Mouse (Mus musculus): ENCODE data around the gene Dnajc12.

DNA sequence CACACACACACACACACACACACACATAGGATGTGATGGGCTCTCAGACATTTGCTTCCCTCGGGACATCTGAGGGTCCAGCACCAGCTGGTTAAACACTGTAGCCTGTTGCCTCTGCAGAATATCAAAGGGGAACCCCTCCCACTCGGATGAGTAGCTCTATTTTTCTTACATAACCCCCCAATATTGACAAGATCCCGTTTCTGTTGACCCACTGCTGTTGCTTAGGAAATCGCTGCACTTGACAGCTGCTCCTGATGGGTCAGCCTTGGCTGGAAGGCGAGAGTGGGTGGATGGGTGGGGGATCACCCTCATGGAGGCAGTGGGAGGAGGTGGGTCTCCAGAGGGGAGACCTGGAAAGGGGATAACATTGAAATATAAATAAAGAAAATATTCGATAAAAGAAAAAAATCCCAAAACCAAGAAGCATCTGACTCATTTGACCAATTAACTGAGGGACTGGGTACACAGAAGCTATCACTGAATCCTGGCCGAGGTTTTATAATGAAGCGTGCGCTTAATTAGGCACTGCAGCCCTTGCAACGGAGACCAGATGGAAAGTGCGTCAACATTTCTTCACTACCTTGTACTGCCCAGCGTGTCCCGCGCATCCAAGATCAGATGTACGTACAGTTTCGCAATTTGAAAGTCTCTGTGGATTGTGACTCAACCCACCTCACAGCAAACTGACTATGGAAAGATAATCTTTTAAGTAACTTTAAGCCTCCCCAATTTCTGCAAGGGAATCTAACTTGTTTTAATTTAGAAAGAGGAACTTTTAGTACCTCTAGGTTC is 28.1 kb downstream of the Dnajc12 start:
- TF ChIP-seq CHD2 (IDR thresholded peaks at IDR 0.05; ENCODE audit: low read depth, low read length) (no peak), MAFK (IDR thresholded peaks at IDR 0.05; ENCODE audit: insufficient read depth, low read depth, low read length) (no peak), ZC3H11A (IDR thresholded peaks at IDR 0.05; ENCODE audit: borderline replicate concordance, low read depth, low read length) (no peak)

All from ES-E14 (cell line).